Mouse (Mus musculus) MEL (cell line): ENCODE measurements around the gene Phf21a.

Experiments
- CTCF ChIP-seq, 3 experiments: IDR thresholded peaks in 2 of 3; conservative IDR thresholded peaks in 1 of 3; 2 replicates each; pipeline ENCODE4 v1.5.1; 2011 to 2012; ENCODE audit warnings: low read length in 3 of 3, low read depth in 2 of 3, mild to moderate bottlenecking in 2 of 3, improper control_type of control experiment in 1 of 3, inconsistent platforms in 1 of 3, mixed read lengths in 1 of 3, moderate library complexity in 1 of 3; ENCODE audit not compliant: control insufficient read depth in 1 of 3, insufficient read depth in 1 of 3, poor library complexity in 1 of 3, severe bottlenecking in 1 of 3
- EP300 ChIP-seq, 2 experiments: IDR thresholded peaks; 2 replicates each; pipeline ENCODE4 v1.6.1; 2011; ENCODE audit warnings: improper control_type of control experiment in 2 of 2, low read length in 2 of 2, low read depth in 1 of 2, mild to moderate bottlenecking in 1 of 2
- GABPA ChIP-seq: IDR thresholded peaks from 2 replicates; pipeline ENCODE4 v1.6.1; 2012; ENCODE audit warnings: low read depth, mild to moderate bottlenecking, inconsistent platforms, low read length, improper control_type of control experiment, moderate library complexity
- HCFC1 ChIP-seq: IDR thresholded peaks from 2 replicates; pipeline ENCODE4 v1.6.1; 2012; ENCODE audit warnings: low read depth, mild to moderate bottlenecking, inconsistent platforms, low read length, improper control_type of control experiment, moderate library complexity
- MAFK ChIP-seq: IDR thresholded peaks from 2 replicates; pipeline ENCODE4 v1.6.1; 2011; ENCODE audit warnings: low read depth, mild to moderate bottlenecking, low read length, improper control_type of control experiment, borderline replicate concordance
- MAX ChIP-seq: IDR thresholded peaks from 2 replicates; pipeline ENCODE4 v1.6.1; 2011; ENCODE audit warnings: low read length, improper control_type of control experiment
- MEF2A ChIP-seq: IDR thresholded peaks from 2 replicates; pipeline ENCODE4 v1.6.1; 2014; ENCODE audit warnings: low read depth, mild to moderate bottlenecking, inconsistent platforms, low read length, improper control_type of control experiment; ENCODE audit not compliant: poor library complexity, insufficient replicate concordance, severe bottlenecking; ENCODE audit errors: extremely low read depth
- MYB ChIP-seq: IDR thresholded peaks from 2 replicates; pipeline ENCODE4 v1.6.1; 2011; ENCODE audit warnings: mild to moderate bottlenecking, low read depth, low read length, improper control_type of control experiment
- POLR2A ChIP-seq, 2 experiments: IDR thresholded peaks; 2 replicates each; pipeline ENCODE4 v1.6.1; 2011 to 2012; ENCODE audit warnings: low read length in 2 of 2, mild to moderate bottlenecking in 2 of 2, control low read depth in 1 of 2, improper control_type of control experiment in 1 of 2, low read depth in 1 of 2, moderate library complexity in 1 of 2; ENCODE audit not compliant: control insufficient read depth in 1 of 2, insufficient read depth in 1 of 2, poor library complexity in 1 of 2
- TBP ChIP-seq: IDR thresholded peaks from 2 replicates; pipeline ENCODE4 v1.8.0; 2011; ENCODE audit warnings: low read depth, low read length, improper control_type of control experiment
- TCF12 ChIP-seq: IDR thresholded peaks from 2 replicates; pipeline ENCODE4 v1.6.1; 2014; ENCODE audit warnings: low read depth, mild to moderate bottlenecking, inconsistent platforms, low read length, improper control_type of control experiment, moderate library complexity
- UBTF ChIP-seq: IDR thresholded peaks from 2 replicates; pipeline ENCODE4 v1.6.1; 2012; ENCODE audit warnings: low read depth, mild to moderate bottlenecking, inconsistent platforms, low read length, improper control_type of control experiment, moderate library complexity, borderline replicate concordance; ENCODE audit not compliant: insufficient read depth
- ZKSCAN1 ChIP-seq: IDR thresholded peaks from 2 replicates; pipeline ENCODE4 v1.6.1; 2012; ENCODE audit warnings: low read depth, mild to moderate bottlenecking, inconsistent platforms, low read length, improper control_type of control experiment, moderate library complexity

DNA sequence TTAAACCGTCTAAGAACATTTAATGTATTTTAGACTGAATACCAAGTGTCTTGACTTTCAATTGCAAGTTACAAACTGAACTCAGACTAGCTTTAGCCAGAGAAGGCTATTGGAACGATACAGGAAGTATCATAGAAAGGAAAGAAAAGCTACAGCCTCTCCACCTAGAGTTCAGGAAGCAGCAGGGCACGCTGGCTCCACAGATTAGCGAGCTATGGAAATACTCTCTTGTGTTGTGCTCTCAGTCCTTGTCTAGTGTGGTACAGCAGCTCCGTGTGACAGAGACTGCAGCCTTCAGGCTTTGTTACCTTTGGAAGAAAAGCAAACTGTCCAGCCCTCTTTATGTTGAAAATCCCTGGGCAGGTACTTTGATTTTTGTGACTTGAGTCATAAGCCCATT lies 176.3 kb downstream of the Phf21a start:
- no peak for TF ChIP-seq CTCF (IDR thresholded peaks at IDR 0.05 in 2 of 3, conservative IDR thresholded peaks at IDR 0.05 in 1 of 3; ENCODE audit: control insufficient read depth in 1 of 3, insufficient read depth in 1 of 3, low read depth in 2 of 3, low read length in 3 of 3, poor library complexity in 1 of 3, severe bottlenecking in 1 of 3)
- TF ChIP-seq MYB = no peak
- TF ChIP-seq ZKSCAN1 = no peak
- no peak for TF ChIP-seq POLR2A (IDR thresholded peaks at IDR 0.05; ENCODE audit: control insufficient read depth in 1 of 2, insufficient read depth in 1 of 2, low read depth in 1 of 2, low read length in 2 of 2, poor library complexity in 1 of 2)
- no peak for TF ChIP-seq TBP
- no peak for TF ChIP-seq GABPA
- no peak for TF ChIP-seq EP300 (IDR thresholded peaks at IDR 0.05; ENCODE audit: low read depth in 1 of 2, low read length in 2 of 2)
- TF ChIP-seq UBTF = no peak
- TF ChIP-seq MAX = no peak
- no peak for TF ChIP-seq TCF12
- TF ChIP-seq MAFK = no peak
- TF ChIP-seq MEF2A = no peak
- no peak for TF ChIP-seq HCFC1
